Mouse (Mus musculus): ENCODE data around the gene Tomm40l. TPM values are rescaled to one million over a fixed set of nuclear protein-coding genes. Genes with fewer than 3 reads are reported as not detected.

Gene Tomm40l
- polyA plus RNA-seq, 1 experiment from 2014 or later = 20.2 TPM

DNA sequence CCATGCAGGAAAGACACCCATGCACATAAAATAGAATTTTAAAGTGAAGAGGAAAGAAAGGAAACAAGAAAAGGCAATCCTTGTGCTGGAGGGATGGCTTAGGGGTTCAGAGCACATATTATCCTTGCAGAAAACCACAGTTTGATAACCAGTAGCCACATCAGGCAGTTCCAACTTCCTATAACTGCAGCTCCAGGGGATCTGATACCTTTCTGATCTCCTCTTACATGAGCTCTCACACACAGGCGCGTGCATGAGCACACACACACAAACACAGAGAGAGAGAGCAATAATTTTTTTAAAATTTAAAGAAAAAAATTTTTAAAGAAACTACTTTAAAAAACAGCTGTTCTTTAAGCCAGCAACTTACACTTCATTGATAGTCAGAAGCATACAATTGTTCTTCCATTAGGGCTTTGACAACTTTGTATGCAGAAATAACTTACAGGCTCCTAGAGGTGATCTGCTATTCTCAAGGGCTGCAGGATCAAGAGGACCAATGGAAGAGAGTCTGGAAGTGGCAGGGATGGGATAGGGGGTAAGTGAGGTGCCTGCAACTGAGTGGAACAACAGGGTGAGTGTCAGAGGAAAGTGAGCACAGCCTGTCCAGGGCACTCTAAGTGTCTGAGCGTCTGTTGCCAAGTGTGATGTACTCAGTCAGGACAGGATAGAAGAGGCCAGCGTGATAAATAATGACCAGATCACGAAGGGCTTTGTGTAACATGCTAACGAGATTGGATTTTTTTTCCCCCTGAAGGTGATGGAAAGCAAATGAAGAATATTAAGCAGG, 16.4 kb downstream of the Tomm40l start:
- WGBS = 82% methylated on average over 6 of the region's 6 CpGs
- Histone ChIP-seq H3K4me3 (ENCODE audit: low read depth, low read length) (no peak overlapping the region), H3K27me3 (ENCODE audit: control insufficient read depth, insufficient read depth, low read length) (no peaks in the 10 kb centered on the region), H3K4me1 (ENCODE audit: control insufficient read depth, insufficient read depth, low read length) (no peaks in the 10 kb centered on the region), H3K36me3 (replicated peaks; ENCODE audit: control insufficient read depth, insufficient read depth, low read depth, low read length) (no peaks in the 10 kb centered on the region), H3K9ac (replicated peaks; ENCODE audit: low read length) (no peak overlapping the region), H3K27ac (replicated peaks; ENCODE audit: low read depth, low read length) (no peak overlapping the region), H3K4me2 (ENCODE audit: low read depth, low read length) (no peak overlapping the region), H3K9me3 (replicated peaks; ENCODE audit: control insufficient read depth, low read length) (no peaks in the 10 kb centered on the region)
- DNase-seq (ENCODE audit: low spot score) (no peak), ATAC-seq (replicated peaks; ENCODE audit: insufficient number of reproducible peaks, low FRiP score, low TSS enrichment, low read depth) (no peak)

DNA sequence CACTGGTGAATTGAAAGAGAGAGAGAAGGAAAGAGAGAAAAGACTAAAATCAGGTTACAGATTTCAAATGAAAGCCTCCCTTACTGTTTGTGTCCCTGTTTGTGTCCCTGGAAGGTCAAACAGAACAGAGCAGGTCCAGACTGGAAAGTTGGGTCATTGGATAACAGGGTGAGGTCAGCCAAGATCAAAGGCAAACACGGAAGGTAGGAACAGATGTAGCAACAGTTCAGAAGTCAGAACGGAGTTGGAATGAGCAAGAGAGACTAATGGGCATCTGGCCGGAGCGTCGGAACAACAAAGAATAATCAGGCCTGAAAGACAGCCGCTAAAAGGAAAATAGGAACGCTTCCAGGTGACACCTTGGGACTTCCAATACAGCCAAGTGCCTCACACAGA, 18.1 kb downstream of the Tomm40l start:
- Histone ChIP-seq H3K4me1 (ENCODE audit: control insufficient read depth, insufficient read depth, low read length) (no peaks in the 10 kb centered on the region), H3K27ac (replicated peaks; ENCODE audit: low read depth, low read length) (no peak overlapping the region), H3K4me3 (ENCODE audit: low read depth, low read length) (no peak overlapping the region), H3K9ac (replicated peaks; ENCODE audit: low read length) (no peak overlapping the region), H3K4me2 (ENCODE audit: low read depth, low read length) (no peak overlapping the region), H3K9me3 (replicated peaks; ENCODE audit: control insufficient read depth, low read length) (no peaks in the 10 kb centered on the region), H3K36me3 (replicated peaks; ENCODE audit: control insufficient read depth, insufficient read depth, low read depth, low read length) (no peaks in the 10 kb centered on the region), H3K27me3 (ENCODE audit: control insufficient read depth, insufficient read depth, low read length) (no peaks in the 10 kb centered on the region)
- DNase-seq (ENCODE audit: low spot score) (no peak), ATAC-seq (replicated peaks; ENCODE audit: insufficient number of reproducible peaks, low FRiP score, low TSS enrichment, low read depth) (no peak)
- WGBS = 53% methylated on average over 7 of the region's 7 CpGs

DNA sequence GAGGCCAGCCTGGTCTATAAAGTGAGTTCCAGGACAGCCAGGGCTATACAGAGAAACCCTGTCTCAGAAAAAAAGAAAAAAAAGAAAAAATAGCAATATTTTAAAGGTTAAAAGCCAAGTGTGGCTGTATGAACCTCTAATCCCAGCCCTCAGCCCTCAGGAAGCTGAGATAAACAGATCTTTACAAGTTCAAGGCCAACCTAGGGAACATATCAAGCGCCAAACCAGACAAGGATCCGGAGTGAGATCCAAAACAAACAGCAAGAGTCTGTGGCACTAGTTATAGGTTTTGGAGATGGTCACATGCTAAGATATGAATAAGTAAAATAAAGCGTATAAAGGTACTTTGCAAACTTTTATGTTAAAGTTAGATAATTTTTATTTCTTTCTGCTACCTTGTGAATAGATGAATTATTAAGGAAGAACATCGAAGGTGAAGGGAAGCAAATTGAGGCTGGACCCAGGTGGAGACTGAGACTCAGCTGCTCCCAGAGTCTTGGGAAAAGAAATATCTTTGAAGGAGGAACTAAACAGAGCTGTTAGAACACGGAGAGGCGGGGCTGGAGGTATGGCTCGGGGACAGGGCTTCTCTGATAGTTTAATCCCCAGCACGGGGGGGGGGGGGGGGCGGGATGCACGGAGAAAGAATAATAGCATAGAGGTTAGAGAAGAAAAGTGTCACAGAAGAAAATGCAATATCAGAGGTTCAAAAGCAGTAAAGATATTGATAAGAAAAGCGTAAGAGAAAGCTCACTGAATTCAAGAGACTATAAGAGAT, 18.7 kb downstream of the Tomm40l start:
- Histone ChIP-seq H3K9me3 (replicated peaks; ENCODE audit: control insufficient read depth, low read length) (no peaks in the 10 kb centered on the region), H3K4me3 (ENCODE audit: low read depth, low read length) (no peak overlapping the region), H3K27ac (replicated peaks; ENCODE audit: low read depth, low read length) (no peak overlapping the region), H3K4me1 (ENCODE audit: control insufficient read depth, insufficient read depth, low read length) (no peaks in the 10 kb centered on the region), H3K9ac (replicated peaks; ENCODE audit: low read length) (no peak overlapping the region), H3K4me2 (ENCODE audit: low read depth, low read length) (no peak overlapping the region), H3K36me3 (replicated peaks; ENCODE audit: control insufficient read depth, insufficient read depth, low read depth, low read length) (no peaks in the 10 kb centered on the region), H3K27me3 (ENCODE audit: control insufficient read depth, insufficient read depth, low read length) (no peaks in the 10 kb centered on the region)
- 54% methylated on average over 10 of the region's 11 CpGs for WGBS
- DNase-seq (ENCODE audit: low spot score) (no peak), ATAC-seq (replicated peaks; ENCODE audit: insufficient number of reproducible peaks, low FRiP score, low TSS enrichment, low read depth) (no peak)

DNA sequence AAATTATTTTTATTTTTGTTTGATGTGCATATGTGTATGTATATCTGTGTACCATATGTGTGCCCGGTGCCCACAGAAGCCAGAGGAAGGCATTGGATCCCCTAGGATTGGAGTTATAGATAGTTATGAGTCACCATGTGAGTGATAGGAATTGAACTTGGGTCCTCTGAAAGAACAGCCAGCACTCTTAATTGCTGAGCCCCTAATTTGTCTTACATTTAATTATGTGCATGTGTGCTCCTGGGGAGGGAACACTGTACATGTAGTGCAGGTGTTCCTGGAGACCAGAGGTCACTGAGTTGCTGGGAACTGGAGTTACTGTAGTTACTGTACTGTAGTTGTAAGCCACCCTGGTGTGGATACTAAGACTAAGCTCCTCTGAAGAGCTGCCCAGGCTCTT, 21.5 kb downstream of the Tomm40l start:
- Histone ChIP-seq H3K4me1 (ENCODE audit: control insufficient read depth, insufficient read depth, low read length) (peaks cover 3% of the 10 kb centered on the region; the same call in 1 of the 2 replicates), H3K4me2 (ENCODE audit: low read depth, low read length) (no peak overlapping the region), H3K36me3 (replicated peaks; ENCODE audit: control insufficient read depth, insufficient read depth, low read depth, low read length) (no peaks in the 10 kb centered on the region), H3K27me3 (ENCODE audit: control insufficient read depth, insufficient read depth, low read length) (peaks cover 8% of the 10 kb centered on the region), H3K4me3 (ENCODE audit: low read depth, low read length) (no peak overlapping the region), H3K9me3 (replicated peaks; ENCODE audit: control insufficient read depth, low read length) (no peaks in the 10 kb centered on the region), H3K27ac (replicated peaks; ENCODE audit: low read depth, low read length) (no peak overlapping the region), H3K9ac (replicated peaks; ENCODE audit: low read length) (no peak overlapping the region)
- no peak for ATAC-seq (replicated peaks; ENCODE audit: insufficient number of reproducible peaks, low FRiP score, low TSS enrichment, low read depth)
- DNase-seq (ENCODE audit: low spot score) = no peak
- 90% methylated on average over 1 of the region's 1 CpGs for WGBS

DNA sequence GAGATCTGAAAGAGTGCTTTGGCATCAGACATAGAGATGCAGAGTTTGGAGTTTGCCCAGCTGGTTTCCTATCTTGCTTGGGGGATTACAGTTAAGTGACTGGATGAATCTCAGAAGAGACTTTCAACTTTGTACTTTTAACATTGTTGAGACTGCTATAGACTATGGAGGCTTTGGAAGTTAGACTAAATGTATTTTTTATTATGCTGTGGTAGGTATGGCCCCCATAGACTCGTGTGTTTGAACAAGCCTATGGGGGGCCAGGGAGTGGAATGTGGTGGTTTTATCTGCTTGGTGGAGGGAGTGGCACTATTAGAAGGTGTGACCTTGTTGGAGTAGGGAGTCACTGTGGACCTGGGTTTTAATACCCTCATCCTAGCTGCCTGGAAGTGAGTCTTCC, 22.8 kb downstream of the Tomm40l start:
- ATAC-seq (replicated peaks; ENCODE audit: insufficient number of reproducible peaks, low FRiP score, low TSS enrichment, low read depth) = no peak
- Histone ChIP-seq H3K27ac (replicated peaks; ENCODE audit: low read depth, low read length) (no peak overlapping the region), H3K27me3 (ENCODE audit: control insufficient read depth, insufficient read depth, low read length) (peaks cover 20% of the 10 kb centered on the region), H3K4me3 (ENCODE audit: low read depth, low read length) (no peak overlapping the region), H3K36me3 (replicated peaks; ENCODE audit: control insufficient read depth, insufficient read depth, low read depth, low read length) (no peaks in the 10 kb centered on the region), H3K4me1 (ENCODE audit: control insufficient read depth, insufficient read depth, low read length) (peaks cover 5% of the 10 kb centered on the region; the same call in 1 of the 2 replicates), H3K4me2 (ENCODE audit: low read depth, low read length) (no peak overlapping the region), H3K9me3 (replicated peaks; ENCODE audit: control insufficient read depth, low read length) (no peaks in the 10 kb centered on the region), H3K9ac (replicated peaks; ENCODE audit: low read length) (no peak overlapping the region)
- DNase-seq (ENCODE audit: low spot score) = no peak
- 59% methylated on average over 1 of the region's 1 CpGs for WGBS

DNA sequence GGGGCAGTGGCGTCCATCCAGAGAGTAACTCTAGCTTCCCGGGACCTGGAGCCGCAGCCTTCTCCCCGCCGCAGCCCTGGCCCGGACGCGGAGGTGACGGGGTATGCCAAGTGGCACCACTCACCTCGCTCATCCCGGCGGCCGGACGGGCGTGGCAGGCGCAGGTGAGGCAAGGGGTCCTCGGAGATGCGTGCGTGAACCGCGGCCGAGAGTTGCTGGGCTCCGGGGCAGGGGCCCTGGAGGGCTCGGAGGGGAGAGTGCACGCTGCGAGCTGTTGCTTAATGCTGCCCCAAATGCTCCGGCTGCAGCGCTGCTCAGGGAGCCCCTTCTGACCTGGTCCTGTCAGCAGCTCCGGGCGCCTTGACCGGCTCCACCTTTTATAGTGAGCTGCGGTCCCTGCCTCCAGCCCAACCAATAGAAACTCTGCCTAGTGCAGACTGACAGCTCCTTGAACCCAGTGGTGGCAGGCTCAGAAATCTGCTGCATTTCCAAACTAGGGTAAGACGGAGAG, 26.4 kb downstream of the Tomm40l start, which contains the start of gene Pcp4l1:
Gene Pcp4l1, minus strand, starts transcription at position 382 of the 511 bp plus-strand sequence.
- no peaks in the 10 kb centered on the region for H3K36me3 ChIP-seq (replicated peaks; ENCODE audit: control insufficient read depth, insufficient read depth, low read depth, low read length)
- no peak within 1 kb of the TSS for H3K27ac ChIP-seq (replicated peaks; ENCODE audit: low read depth, low read length)
- no peaks in the 10 kb centered on the region for H3K9me3 ChIP-seq (replicated peaks; ENCODE audit: control insufficient read depth, low read length)
- H3K9ac ChIP-seq (replicated peaks; ENCODE audit: low read length) = peak within 1 kb of the TSS; percentile 32
- H3K4me1 ChIP-seq (ENCODE audit: control insufficient read depth, insufficient read depth, low read length) = peaks cover 7% of the 10 kb centered on the region
- peaks cover 36% of the 10 kb centered on the region for H3K27me3 ChIP-seq (ENCODE audit: control insufficient read depth, insufficient read depth, low read length)
- ATAC-seq (replicated peaks; ENCODE audit: insufficient number of reproducible peaks, low FRiP score, low TSS enrichment, low read depth) (peak; percentile 70; the same call in 1 of the 2 replicates), DNase-seq (ENCODE audit: low spot score) (peak; percentile 76)
- WGBS = 0% methylated on average over 33 of the region's 33 CpGs
- peak within 1 kb of the TSS; percentile 97 for H3K4me2 ChIP-seq (ENCODE audit: low read depth, low read length)
- H3K4me3 ChIP-seq (ENCODE audit: low read depth, low read length) = peak within 1 kb of the TSS; percentile 54

DNA sequence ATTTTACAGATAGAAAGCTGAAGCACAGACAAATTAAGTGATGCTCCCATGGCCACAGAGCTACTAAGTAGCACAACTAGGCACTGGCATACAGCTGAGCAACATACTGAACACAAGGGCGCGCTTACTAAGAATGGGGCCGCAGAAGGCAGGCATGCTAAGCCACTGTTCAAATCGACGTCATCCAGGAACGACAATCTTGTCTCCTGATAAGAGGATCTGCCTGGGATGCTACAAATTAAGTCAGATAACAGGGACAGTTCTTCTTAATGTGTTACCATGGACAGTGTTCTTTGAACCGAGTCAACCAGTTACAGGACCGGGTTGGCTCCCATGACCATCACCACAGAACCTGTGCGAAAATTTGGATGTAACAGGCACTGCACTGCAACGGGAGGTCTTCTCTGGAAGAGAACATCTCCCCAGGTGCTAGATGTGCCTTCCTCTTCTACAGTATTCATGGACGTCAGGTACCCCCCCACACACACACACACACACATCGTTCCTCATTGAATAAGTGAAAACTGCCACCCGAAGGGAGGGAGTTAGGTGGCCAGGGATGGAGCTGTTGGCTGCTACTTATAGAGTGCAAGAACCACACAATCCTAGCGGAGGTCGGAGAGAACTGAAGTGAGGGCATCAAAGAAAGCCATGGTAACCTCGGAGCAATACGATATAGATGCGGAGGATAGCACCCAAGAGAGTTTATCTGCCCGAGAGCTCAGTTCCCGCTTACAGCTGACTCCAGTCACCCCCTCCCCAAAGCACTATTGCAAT, 27.1 kb downstream of the Tomm40l start:
- Histone ChIP-seq H3K27me3 (ENCODE audit: control insufficient read depth, insufficient read depth, low read length) (peaks cover 36% of the 10 kb centered on the region), H3K4me1 (ENCODE audit: control insufficient read depth, insufficient read depth, low read length) (peaks cover 7% of the 10 kb centered on the region), H3K9me3 (replicated peaks; ENCODE audit: control insufficient read depth, low read length) (no peaks in the 10 kb centered on the region), H3K4me3 (ENCODE audit: low read depth, low read length) (peak overlapping the region; percentile 54), H3K27ac (replicated peaks; ENCODE audit: low read depth, low read length) (no peak overlapping the region), H3K9ac (replicated peaks; ENCODE audit: low read length) (peak overlapping the region; percentile 32), H3K36me3 (replicated peaks; ENCODE audit: control insufficient read depth, insufficient read depth, low read depth, low read length) (no peaks in the 10 kb centered on the region), H3K4me2 (ENCODE audit: low read depth, low read length) (peak overlapping the region; percentile 97)
- no peak for ATAC-seq (replicated peaks; ENCODE audit: insufficient number of reproducible peaks, low FRiP score, low TSS enrichment, low read depth)
- WGBS = 5% methylated on average over 20 of the region's 20 CpGs
- DNase-seq (ENCODE audit: low spot score) = no peak
